Mouse (Mus musculus) cerebellum, adult 2 months (tissue): ENCODE results near the gene Tigd4.

Source experiments
- CTCF ChIP-seq: fragments of 200-500 bp; IDR thresholded peaks from 2 replicates; pipeline ENCODE4 v1.5.1; 2011; ENCODE audit warnings: low read depth, mild to moderate bottlenecking, control low read depth, low read length, moderate library complexity, borderline replicate concordance; ENCODE audit not compliant: insufficient read depth
- POLR2A ChIP-seq: fragments of 200-500 bp; IDR thresholded peaks from 2 replicates; pipeline ENCODE4 v1.6.1; 2011; ENCODE audit warnings: low read length, control low read depth, borderline replicate concordance; ENCODE audit not compliant: insufficient read depth

GRCm38 (mm10) chr3:84622026-84622425, 28.7 kb downstream of the Tigd4 start:
- no peak for TF ChIP-seq CTCF
- no peak for TF ChIP-seq POLR2A
